Mouse (Mus musculus): ENCODE measurements at regions not wholly inside any gene's neighbourhood (a gene's known extent, or its start where the extent isn't known, plus 50 kb on each side); places are given as distances from the start of the nearest gene placed in this dataset.

GRCm38 (mm10) chr15:63648142-63648989 is 196.6 kb downstream of the Gsdmc2 start:
- no peak overlapping the region for H3K4me3 ChIP-seq (ENCODE audit: inconsistent target)
- H3K27ac ChIP-seq = peak overlapping the region; percentile 36; the same call in 1 of the 2 replicates
- H3K36me3 ChIP-seq (ENCODE audit: inconsistent target) = no peaks in the 10 kb centered on the region
- no peaks in the 10 kb centered on the region for H3K79me2 ChIP-seq (ENCODE audit: inconsistent target)
- WGBS (ENCODE audit: missing documents) = 32% methylated on average over 10 of the region's 12 CpGs

DNA sequence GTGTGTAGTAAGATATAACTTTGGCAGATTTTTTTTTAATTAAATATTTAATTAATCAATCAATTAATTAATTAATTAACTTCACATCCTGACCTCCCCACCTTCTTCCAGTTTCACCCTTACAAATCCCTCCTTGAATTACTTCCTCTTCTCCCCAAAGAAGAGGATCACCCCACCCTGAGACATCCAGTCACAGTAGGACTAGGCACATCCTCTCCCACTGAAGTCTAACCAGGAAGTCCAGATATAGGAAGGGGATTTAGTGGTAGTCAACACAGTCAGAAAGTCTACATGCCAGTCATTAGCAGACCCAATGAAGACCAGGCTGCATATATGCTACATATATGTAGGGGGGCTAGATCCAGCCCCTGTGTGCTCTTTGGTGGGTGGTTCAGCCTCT is 220.2 kb downstream of the Gsdmc2 start:
- H3K4me3 ChIP-seq (ENCODE audit: inconsistent target) = no peak overlapping the region
- H3K27ac ChIP-seq = peak overlapping the region; percentile 58
- H3K79me2 ChIP-seq (ENCODE audit: inconsistent target) = no peaks in the 10 kb centered on the region
- no peaks in the 10 kb centered on the region for H3K36me3 ChIP-seq (ENCODE audit: inconsistent target)

DNA sequence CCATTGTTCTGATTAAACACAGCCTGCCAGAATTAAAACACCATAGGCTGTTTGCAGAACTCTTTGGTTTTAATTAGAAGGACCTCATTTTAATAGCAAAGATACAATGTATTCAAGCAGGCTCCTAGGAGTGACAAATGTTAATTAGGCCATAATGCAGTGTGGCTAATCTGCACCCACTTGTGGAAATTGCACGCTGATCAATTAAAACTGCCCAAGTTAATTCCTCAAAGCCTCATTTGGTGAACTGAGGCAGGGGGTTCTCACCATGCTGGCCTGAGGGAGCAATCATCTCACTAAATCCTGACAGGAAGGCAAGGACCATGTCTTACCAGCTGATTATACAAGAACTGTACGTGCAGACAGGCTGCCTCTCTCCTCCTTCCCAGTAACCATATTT is 220.7 kb downstream of the Gsdmc2 start:
- Histone ChIP-seq H3K27ac (peak overlapping the region; percentile 58), H3K79me2 (ENCODE audit: inconsistent target) (no peaks in the 10 kb centered on the region), H3K36me3 (ENCODE audit: inconsistent target) (no peaks in the 10 kb centered on the region), H3K4me3 (ENCODE audit: inconsistent target) (no peak overlapping the region)
- WGBS (ENCODE audit: missing documents) = 95% methylated on average over 2 of the region's 2 CpGs

DNA sequence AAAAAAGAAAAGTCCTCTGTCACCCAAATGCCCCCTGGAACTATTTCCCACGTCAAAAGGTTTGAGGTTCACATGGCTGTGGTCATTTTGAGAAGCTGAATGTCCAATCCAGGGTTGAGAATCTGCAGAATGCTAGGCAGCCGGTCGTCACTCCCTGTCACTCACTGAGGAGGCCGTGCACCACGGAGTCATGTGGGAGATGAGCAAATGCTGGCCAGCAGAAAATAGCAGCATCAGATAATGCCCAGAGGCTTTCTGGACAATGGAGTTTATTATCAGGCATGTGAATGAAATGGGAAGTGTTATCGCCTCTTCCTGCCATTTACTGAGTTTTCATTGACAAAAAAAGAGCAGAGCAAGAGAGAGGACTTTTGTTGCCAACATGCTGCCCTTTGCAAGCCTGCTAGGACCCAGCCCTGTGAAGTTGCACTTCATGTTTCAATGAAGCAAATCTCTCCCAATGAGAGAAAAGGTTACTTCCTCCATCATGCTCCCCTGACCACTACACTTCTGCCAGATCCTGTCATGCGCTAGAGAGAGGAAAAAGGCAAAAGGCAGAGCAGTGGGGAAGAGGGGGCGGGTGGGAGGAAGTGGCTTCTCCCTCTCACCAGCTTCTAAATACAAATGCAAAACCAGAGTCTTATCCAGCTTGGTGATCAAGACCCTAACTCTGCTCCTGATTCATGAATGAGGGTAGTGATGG is 228.3 kb downstream of the Gsdmc2 start:
- 10% methylated on average over 8 of the region's 8 CpGs for WGBS (ENCODE audit: missing documents)
- Histone ChIP-seq H3K4me3 (ENCODE audit: inconsistent target) (no peak overlapping the region), H3K36me3 (ENCODE audit: inconsistent target) (no peaks in the 10 kb centered on the region), H3K27ac (peak overlapping the region; percentile 96), H3K79me2 (ENCODE audit: inconsistent target) (no peaks in the 10 kb centered on the region)

DNA sequence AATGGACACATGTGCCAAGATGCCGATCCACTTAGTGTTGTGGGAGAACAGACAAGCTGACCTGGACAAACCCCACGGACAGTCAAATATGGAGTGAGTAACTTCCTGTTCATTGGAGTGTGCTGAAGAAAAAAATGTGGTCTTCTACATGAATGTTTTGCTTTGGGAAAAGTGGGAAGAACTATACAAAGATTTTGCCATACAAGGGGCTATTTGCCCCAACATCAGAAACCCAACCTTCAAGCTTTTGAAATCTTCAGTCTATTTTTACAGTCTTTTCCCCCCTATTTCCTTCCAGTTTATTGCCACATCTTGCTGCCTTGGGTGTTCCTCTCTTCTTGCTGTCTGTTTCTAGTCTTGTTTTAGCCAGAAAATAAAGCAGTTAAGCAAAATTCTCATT is 230.8 kb downstream of the Gsdmc2 start:
- Histone ChIP-seq H3K36me3 (ENCODE audit: inconsistent target) (no peaks in the 10 kb centered on the region), H3K27ac (peak overlapping the region; percentile 96), H3K79me2 (ENCODE audit: inconsistent target) (no peaks in the 10 kb centered on the region), H3K4me3 (ENCODE audit: inconsistent target) (no peak overlapping the region)
- WGBS (ENCODE audit: missing documents) = 10% methylated on average over 2 of the region's 2 CpGs

DNA sequence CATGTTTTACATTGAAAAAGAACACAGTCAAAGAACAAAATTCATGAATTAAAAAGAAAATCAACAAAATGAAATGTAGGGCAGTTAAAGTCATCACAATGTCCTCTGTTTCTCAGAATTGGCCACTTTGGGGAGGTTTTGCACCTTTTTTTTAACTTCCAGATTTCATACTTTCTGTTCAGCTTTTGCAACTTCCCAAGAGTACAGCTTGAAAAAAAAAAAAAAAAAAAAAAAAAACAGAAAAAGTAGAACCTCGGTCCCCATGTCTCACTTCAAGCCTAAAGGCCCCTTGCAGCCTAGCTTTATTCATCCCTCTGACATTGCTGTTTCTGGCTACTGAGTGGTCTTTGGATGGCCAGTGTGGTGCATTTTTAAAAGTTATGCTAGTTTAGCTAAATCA is 231.9 kb downstream of the Gsdmc2 start:
- no peaks in the 10 kb centered on the region for H3K79me2 ChIP-seq (ENCODE audit: inconsistent target)
- peak overlapping the region; percentile 96 for H3K27ac ChIP-seq
- 0% methylated on average over 1 of the region's 1 CpGs for WGBS (ENCODE audit: missing documents)
- H3K36me3 ChIP-seq (ENCODE audit: inconsistent target) = no peaks in the 10 kb centered on the region
- H3K4me3 ChIP-seq (ENCODE audit: inconsistent target) = no peak overlapping the region

- 6% methylated on average over 3 of the region's 3 CpGs for WGBS (ENCODE audit: missing documents)
- H3K27ac ChIP-seq = peak overlapping the region; percentile 96
- H3K36me3 ChIP-seq (ENCODE audit: inconsistent target) = no peaks in the 10 kb centered on the region
- H3K4me3 ChIP-seq (ENCODE audit: inconsistent target) = no peak overlapping the region
- no peaks in the 10 kb centered on the region for H3K79me2 ChIP-seq (ENCODE audit: inconsistent target)
These were observed 233.8 kb downstream of the Gsdmc2 start for GRCm38 (mm10) chr15:63611161-63611560.

GRCm38 (mm10) chr15:63603100-63603714 is 241.8 kb downstream of the Gsdmc2 start:
- H3K27ac ChIP-seq = peak overlapping the region; percentile 90
- H3K4me3 ChIP-seq (ENCODE audit: inconsistent target) = no peak overlapping the region
- 60% methylated on average over 8 of the region's 8 CpGs for WGBS (ENCODE audit: missing documents)
- no peaks in the 10 kb centered on the region for H3K36me3 ChIP-seq (ENCODE audit: inconsistent target)
- H3K79me2 ChIP-seq (ENCODE audit: inconsistent target) = no peaks in the 10 kb centered on the region

DNA sequence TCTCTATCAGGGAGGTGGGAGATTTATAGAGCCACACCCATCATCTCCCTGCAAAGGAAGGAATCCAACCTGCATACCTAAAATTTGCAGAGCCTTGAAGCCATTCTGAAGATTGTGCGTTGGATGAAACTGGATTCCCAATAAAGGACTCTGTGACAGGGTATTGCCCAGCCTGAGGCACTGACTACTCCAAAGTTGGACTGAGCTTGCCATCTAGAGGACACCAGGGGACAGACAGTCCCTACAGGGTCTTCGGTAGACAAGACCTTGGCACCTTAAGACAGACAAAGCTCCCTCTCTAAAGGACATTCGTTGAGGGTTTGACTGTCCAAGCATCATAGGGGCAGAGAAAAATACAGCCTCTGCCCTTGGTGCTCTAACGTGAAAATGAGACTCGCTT is 243.4 kb downstream of the Gsdmc2 start:
- Histone ChIP-seq H3K79me2 (ENCODE audit: inconsistent target) (no peaks in the 10 kb centered on the region), H3K27ac (peak overlapping the region; percentile 35), H3K4me3 (ENCODE audit: inconsistent target) (no peak overlapping the region), H3K36me3 (ENCODE audit: inconsistent target) (no peaks in the 10 kb centered on the region)
- 27% methylated on average over 5 of the region's 5 CpGs for WGBS (ENCODE audit: missing documents)

DNA sequence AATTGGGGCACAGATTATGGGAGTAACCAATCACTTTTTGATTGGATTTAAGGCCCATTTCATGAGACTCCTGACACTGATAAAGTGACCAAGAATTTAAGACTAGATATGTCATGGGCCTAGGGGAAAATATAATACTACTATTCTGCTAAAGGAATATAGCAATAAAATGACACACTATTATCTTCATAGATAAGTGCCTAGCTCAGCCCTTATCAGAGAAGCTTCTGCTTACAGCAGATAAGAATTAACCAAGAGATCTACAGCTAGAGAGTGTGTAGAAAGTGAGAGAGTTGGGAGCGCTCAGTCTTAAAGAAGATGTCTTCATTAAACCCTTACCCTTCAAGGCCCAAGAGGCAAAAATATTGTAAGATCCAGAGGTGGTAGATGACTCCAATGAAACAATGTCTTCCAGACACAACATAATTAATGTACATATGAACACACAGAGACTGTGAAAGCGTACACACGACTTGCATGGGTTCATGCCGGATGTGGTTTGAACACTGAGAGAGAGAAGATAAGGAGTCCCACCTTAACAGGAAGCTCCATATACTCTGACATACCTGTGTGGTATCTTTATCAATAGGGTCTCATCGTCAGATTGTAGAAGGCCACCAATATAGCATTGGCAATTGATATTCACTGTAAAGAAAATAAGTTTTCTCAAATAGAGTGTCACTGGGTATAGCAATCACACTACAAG is 252.1 kb downstream of the Gsdmc2 start:
- WGBS (ENCODE audit: missing documents) = 97% methylated on average over 5 of the region's 5 CpGs
- H3K79me2 ChIP-seq (ENCODE audit: inconsistent target) = no peaks in the 10 kb centered on the region
- no peaks in the 10 kb centered on the region for H3K36me3 ChIP-seq (ENCODE audit: inconsistent target)
- H3K4me3 ChIP-seq (ENCODE audit: inconsistent target) = no peak overlapping the region
- no peak overlapping the region for H3K27ac ChIP-seq

DNA sequence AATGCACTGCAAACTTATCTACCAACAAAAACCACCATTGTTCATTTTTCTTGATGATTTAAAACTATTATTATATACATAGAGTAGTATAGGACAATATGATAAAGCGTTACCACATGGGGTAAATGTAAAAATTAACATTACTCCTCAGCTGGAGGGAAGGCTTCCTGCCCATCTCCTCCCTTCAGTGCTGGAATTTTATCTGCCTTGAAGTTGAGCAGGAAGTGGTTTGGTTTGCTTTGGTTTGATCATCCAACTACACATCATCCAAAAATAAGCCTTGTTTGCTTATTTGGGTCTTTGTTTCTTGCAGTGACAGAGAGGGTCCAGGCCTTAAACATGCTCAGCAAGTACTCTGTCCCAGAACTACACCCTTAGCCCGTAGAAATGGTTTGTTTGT is 285.7 kb downstream of the Gsdmc2 start:
- Histone ChIP-seq H3K36me3 (ENCODE audit: inconsistent target) (no peaks in the 10 kb centered on the region), H3K27ac (no peak overlapping the region), H3K79me2 (ENCODE audit: inconsistent target) (no peaks in the 10 kb centered on the region), H3K4me3 (ENCODE audit: inconsistent target) (no peak overlapping the region)
- WGBS (ENCODE audit: missing documents) = 84% methylated on average over 2 of the region's 2 CpGs

- Histone ChIP-seq H3K79me2 (ENCODE audit: inconsistent target) (no peaks in the 10 kb centered on the region), H3K36me3 (ENCODE audit: inconsistent target) (no peaks in the 10 kb centered on the region), H3K4me3 (ENCODE audit: inconsistent target) (no peak overlapping the region), H3K27ac (no peak overlapping the region)
- 100% methylated on average over 1 of the region's 1 CpGs for WGBS (ENCODE audit: missing documents)
These were observed 286.3 kb downstream of the Gsdmc2 start for GRCm38 (mm10) chr15:63558691-63559090.

GRCm38 (mm10) chr15:63557816-63558215 is 287.2 kb downstream of the Gsdmc2 start:
- no peaks in the 10 kb centered on the region for H3K79me2 ChIP-seq (ENCODE audit: inconsistent target)
- no peak overlapping the region for H3K4me3 ChIP-seq (ENCODE audit: inconsistent target)
- no peak overlapping the region for H3K27ac ChIP-seq
- H3K36me3 ChIP-seq (ENCODE audit: inconsistent target) = no peaks in the 10 kb centered on the region
- WGBS (ENCODE audit: missing documents) = 85% methylated on average over 3 of the region's 3 CpGs

DNA sequence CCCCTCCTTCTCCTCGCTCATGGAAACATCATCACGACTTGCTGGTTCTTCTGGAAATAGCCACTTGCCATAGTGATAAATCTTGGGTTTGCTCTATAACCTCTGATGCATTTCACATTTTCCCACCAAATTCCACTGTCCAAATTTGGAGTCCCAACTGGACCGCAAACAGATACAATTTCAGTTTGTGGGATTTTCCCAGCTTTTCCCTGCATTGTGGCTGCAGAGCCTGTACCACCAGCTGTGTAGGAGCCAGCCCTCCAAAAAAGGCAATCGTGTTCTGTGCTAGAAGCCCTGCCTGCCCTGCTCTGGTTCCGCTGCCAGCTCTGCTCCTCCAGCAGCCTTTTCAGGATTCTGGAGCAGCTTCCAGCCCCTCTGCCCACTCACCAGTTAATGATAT is 291.4 kb downstream of the Gsdmc2 start:
- no peak overlapping the region for H3K4me3 ChIP-seq (ENCODE audit: inconsistent target)
- H3K27ac ChIP-seq = no peak overlapping the region
- no peaks in the 10 kb centered on the region for H3K79me2 ChIP-seq (ENCODE audit: inconsistent target)
- 89% methylated on average over 5 of the region's 5 CpGs for WGBS (ENCODE audit: missing documents)
- no peaks in the 10 kb centered on the region for H3K36me3 ChIP-seq (ENCODE audit: inconsistent target)

All from macrophage (primary cell).